Mouse (Mus musculus) ES-Bruce4 (cell line): Measurements from ENCODE around the gene Usp49. TPM values are rescaled to one million over a fixed set of nuclear protein-coding genes. Genes with fewer than 3 reads are reported as not detected.

Source experiments
- H3K27ac ChIP-seq: 2 replicates; pipeline ENCODE4 v1.5.1; 2012; ENCODE audit warnings: low read length, inconsistent platforms; ENCODE audit not compliant: insufficient read depth
- H3K27me3 ChIP-seq: 2 replicates; pipeline ENCODE4 v1.6.1; 2012; ENCODE audit warnings: mild to moderate bottlenecking, low read length, inconsistent platforms; ENCODE audit not compliant: control insufficient read depth, poor library complexity, insufficient read depth, severe bottlenecking
- H3K36me3 ChIP-seq: 2 replicates; pipeline ENCODE4 v1.6.1; 2012; ENCODE audit warnings: inconsistent platforms, mild to moderate bottlenecking, low read length, moderate library complexity; ENCODE audit not compliant: control insufficient read depth, poor library complexity, insufficient read depth, severe bottlenecking
- H3K4me1 ChIP-seq: one replicate; pipeline ENCODE4 v1.8.1; 2011; ENCODE audit warnings: low read length; ENCODE audit not compliant: control insufficient read depth, insufficient read depth
- H3K4me3 ChIP-seq: 2 replicates; pipeline ENCODE4 v1.5.1; 2011; ENCODE audit warnings: low read depth, mild to moderate bottlenecking, low read length
- H3K9ac ChIP-seq: 2 replicates; pipeline ENCODE4 v1.6.1; 2012; ENCODE audit warnings: low read depth, mild to moderate bottlenecking, inconsistent platforms; ENCODE audit not compliant: poor library complexity, severe bottlenecking
- H3K9me3 ChIP-seq: replicated peaks from 2 replicates; pipeline ENCODE4 v1.6.1; 2012; ENCODE audit warnings: mild to moderate bottlenecking, low read length, inconsistent platforms; ENCODE audit not compliant: control insufficient read depth, poor library complexity, insufficient read depth, severe bottlenecking
- CTCF ChIP-seq: IDR thresholded peaks from one replicate; pipeline ENCODE4 v1.8.1; 2011; ENCODE audit warnings: low read depth, low read length
- EP300 ChIP-seq: IDR thresholded peaks from 2 replicates; pipeline ENCODE4 v1.6.1; 2011; ENCODE audit warnings: low read depth, low read length; ENCODE audit not compliant: insufficient read depth
- POLR2A ChIP-seq: IDR thresholded peaks from one replicate; pipeline ENCODE4 v1.8.1; 2011; ENCODE audit warnings: low read length; ENCODE audit not compliant: insufficient read depth
- polyA plus RNA-seq: library from polyadenylated mRNA; stranded (reverse); fragments of >200 nt; gene quantifications from 2 replicates; pipeline ENCODE4 v1.2.4, GENCODE M21; 2011; ENCODE audit warnings: low read depth; ENCODE audit not compliant: missing spikeins, insufficient read depth, insufficient read length

Gene Usp49
- polyA plus RNA-seq, 1 experiment, result 16.8 TPM

- 0 out of 2 replicates have a peak overlapping the region, but pooled peaks have one; percentile 17 for H3K9ac ChIP-seq
- H3K27me3 ChIP-seq, result no peaks in the 10 kb centered on the region
- H3K9me3 ChIP-seq, result no peaks in the 10 kb centered on the region
- no peak overlapping the region for H3K4me3 ChIP-seq
- H3K4me1 ChIP-seq, result peaks cover under 1% of the 10 kb centered on the region
- H3K27ac ChIP-seq, result peak overlapping the region; percentile 72
- TF ChIP-seq EP300, result no peak
- TF ChIP-seq POLR2A, result no peak
- TF ChIP-seq CTCF, result no peak
- H3K36me3 ChIP-seq, result no peaks in the 10 kb centered on the region
These were observed 71.3 kb downstream of the Usp49 start for GRCm38 (mm10) chr17:47701793-47702192.

GRCm38 (mm10) chr17:47702548-47703345 is 72.3 kb downstream of the Usp49 start:
- Histone ChIP-seq H3K27ac (peak overlapping the region; percentile 72), H3K9ac (peak overlapping the region; percentile 86), H3K4me1 (peaks cover 3% of the 10 kb centered on the region), H3K4me3 (peak overlapping the region; percentile 67), H3K27me3 (no peaks in the 10 kb centered on the region), H3K36me3 (no peaks in the 10 kb centered on the region), H3K9me3 (no peaks in the 10 kb centered on the region)
- TF ChIP-seq CTCF (no peak), EP300 (peak; percentile 92), POLR2A (peak; percentile 17)

GRCm38 (mm10) chr17:47703556-47703955 is 73.1 kb downstream of the Usp49 start:
- peak overlapping the region; percentile 67 for H3K4me3 ChIP-seq
- TF ChIP-seq EP300 (no peak), POLR2A (no peak), CTCF (no peak)
- peak overlapping the region; percentile 86 for H3K9ac ChIP-seq
- H3K27me3 ChIP-seq, result no peaks in the 10 kb centered on the region
- H3K4me1 ChIP-seq, result peaks cover 4% of the 10 kb centered on the region
- no peaks in the 10 kb centered on the region for H3K9me3 ChIP-seq
- no peaks in the 10 kb centered on the region for H3K36me3 ChIP-seq
- H3K27ac ChIP-seq, result peak overlapping the region; percentile 67

GRCm38 (mm10) chr17:47704692-47705091 is 74.2 kb downstream of the Usp49 start:
- Histone ChIP-seq H3K36me3 (no peaks in the 10 kb centered on the region), H3K4me1 (peaks cover 7% of the 10 kb centered on the region), H3K9me3 (no peaks in the 10 kb centered on the region), H3K27me3 (no peaks in the 10 kb centered on the region), H3K9ac (peak overlapping the region; percentile 86), H3K4me3 (no peak overlapping the region), H3K27ac (no peak overlapping the region)
- peak; percentile 70 for TF ChIP-seq CTCF
- TF ChIP-seq POLR2A, result no peak
- TF ChIP-seq EP300, result no peak

GRCm38 (mm10) chr17:47706196-47706595 is 75.7 kb downstream of the Usp49 start:
- Histone ChIP-seq H3K27me3 (no peaks in the 10 kb centered on the region), H3K4me3 (no peak overlapping the region), H3K27ac (no peak overlapping the region), H3K4me1 (peaks cover 16% of the 10 kb centered on the region), H3K9ac (no peak overlapping the region), H3K9me3 (no peaks in the 10 kb centered on the region), H3K36me3 (no peaks in the 10 kb centered on the region)
- TF ChIP-seq CTCF (no peak), POLR2A (no peak), EP300 (no peak)

GRCm38 (mm10) chr17:47707961-47708360 is 77.5 kb downstream of the Usp49 start:
- no peaks in the 10 kb centered on the region for H3K27me3 ChIP-seq
- H3K4me1 ChIP-seq, result peaks cover 24% of the 10 kb centered on the region
- TF ChIP-seq EP300 (no peak), CTCF (no peak), POLR2A (no peak)
- H3K9ac ChIP-seq, result no peak overlapping the region
- no peaks in the 10 kb centered on the region for H3K36me3 ChIP-seq
- no peak overlapping the region for H3K27ac ChIP-seq
- no peaks in the 10 kb centered on the region for H3K9me3 ChIP-seq
- no peak overlapping the region for H3K4me3 ChIP-seq
